Comparison of ENCODE assay signal across 8 mouse cellular contexts in the genomic region with DNA sequence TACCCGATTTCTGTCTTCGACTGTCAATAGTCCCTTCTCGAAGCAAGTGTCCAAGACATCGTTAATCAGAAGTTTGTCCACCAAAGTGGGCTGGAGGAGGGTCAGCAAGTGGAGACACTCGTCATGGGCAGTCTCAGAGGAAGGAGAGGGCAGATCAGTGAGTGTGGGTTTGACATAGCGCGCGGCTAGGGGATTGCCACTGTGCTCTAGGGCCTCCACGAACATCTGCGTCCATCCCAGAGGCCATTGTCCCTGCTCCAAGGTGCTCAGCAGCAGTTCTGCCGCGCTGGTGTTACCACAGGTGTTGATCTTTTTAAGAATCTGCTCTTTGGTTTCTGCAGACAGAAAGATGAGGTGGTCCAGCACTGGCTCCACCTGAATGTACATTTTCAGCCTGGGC. TPM values are rescaled to one million over a fixed set of nuclear protein-coding genes. Genes with fewer than 3 reads are reported as not detected.
A peak's percentile ranks its signal among the peaks of the same experiment; 100 is the strongest.
DNase-seq lines count a peak whose midpoint lies in the region; ATAC-seq and TF ChIP-seq lines count a peak whose summit lies in the region.

No protein-coding gene starts in this region.

- ATAC-seq in kidney, embryonic 15.5 days (replicated peaks; ENCODE audit: low FRiP score) = peak; percentile 52

- H3K27me3 ChIP-seq in kidney, embryonic 15.5 days = no peaks in the 10 kb centered on the region
- H3K27me3 ChIP-seq in splenic B cell, adult 2 months (ENCODE audit: control insufficient read depth, insufficient read depth, low read length, poor library complexity, severe bottlenecking) = no peaks in the 10 kb centered on the region

- H3K27ac ChIP-seq in bone marrow macrophage, adult 2 months (ENCODE audit: insufficient read depth, low read depth, low read length) = peak overlapping the region; percentile 6; the same call in 1 of the 2 replicates
- H3K27ac ChIP-seq in kidney, embryonic 15.5 days = no peak overlapping the region

- TF ChIP-seq CTCF in bone marrow macrophage, adult 2 months (IDR thresholded peaks at IDR 0.05; ENCODE audit: low read depth, low read length) = no peak

- H3K9ac ChIP-seq in kidney, embryonic 15.5 days = peak overlapping the region; percentile 41

- H3K36me3 ChIP-seq in kidney, embryonic 15.5 days = no peaks in the 10 kb centered on the region
- H3K36me3 ChIP-seq in splenic B cell, adult 2 months (ENCODE audit: control insufficient read depth, insufficient read depth, low read length, poor library complexity, severe bottlenecking) = no peaks in the 10 kb centered on the region

- peak overlapping the region; percentile 67 for H3K4me2 ChIP-seq in kidney, embryonic 15.5 days

- WGBS in kidney, embryonic 15.5 days = 36% methylated on average over 12 of the region's 12 CpGs

- H3K9me3 ChIP-seq in kidney, embryonic 15.5 days (replicated peaks) = no peaks in the 10 kb centered on the region

- no peak for TF ChIP-seq POLR2A in bone marrow macrophage, adult 2 months (IDR thresholded peaks at IDR 0.05; ENCODE audit: borderline replicate concordance, low read depth, low read length)

- peak; percentile 52 for DNase-seq in CD4-positive, CD25-positive, alpha-beta regulatory T cell, adult 2 months (ENCODE audit: low read depth, low spot score)
- peak; percentile 18 to 24 for DNase-seq in heart, adult 9 months (ENCODE audit: low spot score in 2 of 2)
- DNase-seq in lung, postnatal 4 days = peak; percentile 17 to 21
- peak; percentile 22 for DNase-seq in splenic B cell, adult 2 months (ENCODE audit: low read depth, low spot score)
- DNase-seq in cerebellum, adult 9-10 months = no peak
- DNase-seq in layer of hippocampus, postnatal 10 days (ENCODE audit: low spot score in 2 of 2) = no peak

- H3K4me1 ChIP-seq in bone marrow macrophage, adult 2 months (ENCODE audit: control insufficient read depth, insufficient read depth, low read length) = peaks cover 9% of the 10 kb centered on the region
- H3K4me1 ChIP-seq in kidney, embryonic 15.5 days = peaks cover 13% of the 10 kb centered on the region

- H3K4me3 ChIP-seq in bone marrow macrophage, adult 2 months (ENCODE audit: insufficient read depth, low read length) = peak overlapping the region; percentile 65
- peak overlapping the region; percentile 59 for H3K4me3 ChIP-seq in kidney, embryonic 15.5 days (replicated peaks)

RNA-seq across cellular contexts. Expression of a gene that starts 0.6 kb away (rescaled TPM):
- polyA plus RNA-seq in bone marrow macrophage, adult 2 months (2012; ENCODE audit: insufficient read depth, insufficient read length, missing spikeins) = 36.5 and 38.4 TPM in 2 replicates
- polyA plus RNA-seq in kidney, embryonic 15.5 days (2015; fragmentation: Nextera tagmentation; extraction: Ambion mirVana) = 2.7 and 3.1 TPM in 2 replicates
- total RNA-seq in layer of hippocampus, postnatal 10 days (2021) = 1 to 10 TPM; 1.8 to 2.3 TPM

RNA-seq across cellular contexts. Expression of a gene that starts 18.6 kb away (rescaled TPM):
- polyA plus RNA-seq in bone marrow macrophage, adult 2 months (2012; ENCODE audit: insufficient read depth, insufficient read length, missing spikeins) = 7.3 and 9.0 TPM in 2 replicates
- polyA plus RNA-seq in kidney, embryonic 15.5 days (2015; fragmentation: Nextera tagmentation; extraction: Ambion mirVana) = 15.2 and 17.3 TPM in 2 replicates
- 10 to 100 TPM; 12.3 to 13.2 TPM for total RNA-seq in layer of hippocampus, postnatal 10 days (2021)

Comparison
In these comparisons a context has a peak if more than half of its experiments do, and no peak if none do; other contexts are left out.
1. DNase-seq: peak in CD4-positive, CD25-positive, alpha-beta regulatory T cell, adult 2 months (single experiment), heart, adult 9 months (2 of 2), lung, postnatal 4 days (2 of 2) and splenic B cell, adult 2 months (single experiment); none in cerebellum, adult 9-10 months (single experiment) and layer of hippocampus, postnatal 10 days (0 of 2).